Mouse (Mus musculus) heart, adult 2 months (tissue): Measurements from ENCODE around the gene Mfn2.

Experiments
- CTCF ChIP-seq: fragments of 200-600 bp; IDR thresholded peaks from 2 replicates; pipeline ENCODE4 v1.8.1; 2022; ENCODE audit warnings: antibody characterized with exemption, mild to moderate bottlenecking, moderate library complexity
- EP300 ChIP-seq: fragments of 200-500 bp; IDR thresholded peaks from 2 replicates; pipeline ENCODE4 v1.6.1; 2011; ENCODE audit warnings: low read depth, low read length, control low read depth; ENCODE audit not compliant: insufficient read depth

DNA sequence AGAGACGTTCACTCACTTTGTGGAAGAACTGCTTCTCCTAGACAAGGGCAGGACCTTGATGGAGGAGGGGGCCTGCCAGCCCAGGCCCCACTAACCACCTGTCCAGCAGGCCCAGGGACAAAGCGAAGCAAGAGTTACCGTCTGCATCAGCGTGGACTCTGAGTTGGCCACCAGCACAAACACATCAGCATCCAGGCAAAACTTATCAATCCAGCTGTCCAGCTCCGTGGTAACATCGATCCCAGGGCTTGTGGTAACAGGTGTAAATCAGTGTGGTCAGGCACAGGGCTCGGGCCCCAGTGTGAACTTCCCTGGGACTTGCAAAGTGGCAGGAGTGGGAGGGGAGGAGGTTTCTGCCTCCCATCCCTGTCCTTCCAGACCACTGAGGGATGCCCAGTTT is 17.2 kb downstream of the Mfn2 start:
- no peak for TF ChIP-seq EP300
- TF ChIP-seq CTCF: no peak
